Mouse (Mus musculus): ENCODE measurements around the gene Gxylt2. TPM values are rescaled to one million over a fixed set of nuclear protein-coding genes. Genes with fewer than 3 reads are reported as not detected.

Gxylt2 gene
- polyA plus RNA-seq, 1 experiment from 2014 or later, result 1.1 TPM

- Histone ChIP-seq H3K27ac (ENCODE audit: low read depth, low read length) (no peak overlapping the region), H3K4me2 (ENCODE audit: low read length) (no peak overlapping the region), H3K4me3 (ENCODE audit: low read length) (no peak overlapping the region), H3K9ac (ENCODE audit: low read depth, low read length) (no peak overlapping the region), H3K9me3 (ENCODE audit: control insufficient read depth, low read length) (no peaks in the 10 kb centered on the region), H3K27me3 (replicated peaks; ENCODE audit: control insufficient read depth, insufficient read depth, low read length) (no peaks in the 10 kb centered on the region), H3K4me1 (ENCODE audit: control insufficient read depth, insufficient read depth, low read depth, low read length) (no peaks in the 10 kb centered on the region), H3K36me3 (ENCODE audit: control insufficient read depth, insufficient read depth, low read length) (no peaks in the 10 kb centered on the region)
- no peak for ATAC-seq
- WGBS, result 57% methylated on average over 9 of the region's 9 CpGs
Observed at GRCm38 (mm10) chr6:100731996-100732375, 27.5 kb downstream of the Gxylt2 start.

GRCm38 (mm10) chr6:100732376-100733021 lies 28.0 kb downstream of the Gxylt2 start:
- WGBS, result 48% methylated on average over 12 of the region's 12 CpGs

GRCm38 (mm10) chr6:100733218-100733617 lies 28.7 kb downstream of the Gxylt2 start:
- Histone ChIP-seq H3K36me3 (ENCODE audit: control insufficient read depth, insufficient read depth, low read length) (no peaks in the 10 kb centered on the region), H3K27me3 (replicated peaks; ENCODE audit: control insufficient read depth, insufficient read depth, low read length) (no peaks in the 10 kb centered on the region), H3K27ac (ENCODE audit: low read depth, low read length) (no peak overlapping the region), H3K4me1 (ENCODE audit: control insufficient read depth, insufficient read depth, low read depth, low read length) (no peaks in the 10 kb centered on the region), H3K9ac (ENCODE audit: low read depth, low read length) (no peak overlapping the region), H3K4me2 (ENCODE audit: low read length) (no peak overlapping the region), H3K4me3 (ENCODE audit: low read length) (no peak overlapping the region), H3K9me3 (ENCODE audit: control insufficient read depth, low read length) (no peaks in the 10 kb centered on the region)
- ATAC-seq, result no peak
- WGBS, result 93% methylated on average over 10 of the region's 10 CpGs

More at GRCm38 (mm10) chr6:100732376-100733021, 28.0 kb downstream of the Gxylt2 start:
- Histone ChIP-seq H3K4me3 (ENCODE audit: low read length) (no peak overlapping the region), H3K4me1 (ENCODE audit: control insufficient read depth, insufficient read depth, low read depth, low read length) (no peaks in the 10 kb centered on the region), H3K9me3 (ENCODE audit: control insufficient read depth, low read length) (no peaks in the 10 kb centered on the region), H3K9ac (ENCODE audit: low read depth, low read length) (no peak overlapping the region), H3K36me3 (ENCODE audit: control insufficient read depth, insufficient read depth, low read length) (no peaks in the 10 kb centered on the region), H3K27me3 (replicated peaks; ENCODE audit: control insufficient read depth, insufficient read depth, low read length) (no peaks in the 10 kb centered on the region), H3K27ac (ENCODE audit: low read depth, low read length) (no peak overlapping the region), H3K4me2 (ENCODE audit: low read length) (no peak overlapping the region)
- peak; percentile 52; the same call in 1 of the 2 replicates for ATAC-seq

GRCm38 (mm10) chr6:100734321-100734720 lies 29.8 kb downstream of the Gxylt2 start:
- no peak overlapping the region for H3K9ac ChIP-seq (ENCODE audit: low read depth, low read length)
- WGBS, result 89% methylated on average over 6 of the region's 6 CpGs
- no peaks in the 10 kb centered on the region for H3K27me3 ChIP-seq (replicated peaks; ENCODE audit: control insufficient read depth, insufficient read depth, low read length)
- no peaks in the 10 kb centered on the region for H3K36me3 ChIP-seq (ENCODE audit: control insufficient read depth, insufficient read depth, low read length)
- no peaks in the 10 kb centered on the region for H3K4me1 ChIP-seq (ENCODE audit: control insufficient read depth, insufficient read depth, low read depth, low read length)
- ATAC-seq, result no peak
- H3K4me2 ChIP-seq (ENCODE audit: low read length), result no peak overlapping the region
- no peaks in the 10 kb centered on the region for H3K9me3 ChIP-seq (ENCODE audit: control insufficient read depth, low read length)
- no peak overlapping the region for H3K27ac ChIP-seq (ENCODE audit: low read depth, low read length)
- H3K4me3 ChIP-seq (ENCODE audit: low read length), result no peak overlapping the region

DNA sequence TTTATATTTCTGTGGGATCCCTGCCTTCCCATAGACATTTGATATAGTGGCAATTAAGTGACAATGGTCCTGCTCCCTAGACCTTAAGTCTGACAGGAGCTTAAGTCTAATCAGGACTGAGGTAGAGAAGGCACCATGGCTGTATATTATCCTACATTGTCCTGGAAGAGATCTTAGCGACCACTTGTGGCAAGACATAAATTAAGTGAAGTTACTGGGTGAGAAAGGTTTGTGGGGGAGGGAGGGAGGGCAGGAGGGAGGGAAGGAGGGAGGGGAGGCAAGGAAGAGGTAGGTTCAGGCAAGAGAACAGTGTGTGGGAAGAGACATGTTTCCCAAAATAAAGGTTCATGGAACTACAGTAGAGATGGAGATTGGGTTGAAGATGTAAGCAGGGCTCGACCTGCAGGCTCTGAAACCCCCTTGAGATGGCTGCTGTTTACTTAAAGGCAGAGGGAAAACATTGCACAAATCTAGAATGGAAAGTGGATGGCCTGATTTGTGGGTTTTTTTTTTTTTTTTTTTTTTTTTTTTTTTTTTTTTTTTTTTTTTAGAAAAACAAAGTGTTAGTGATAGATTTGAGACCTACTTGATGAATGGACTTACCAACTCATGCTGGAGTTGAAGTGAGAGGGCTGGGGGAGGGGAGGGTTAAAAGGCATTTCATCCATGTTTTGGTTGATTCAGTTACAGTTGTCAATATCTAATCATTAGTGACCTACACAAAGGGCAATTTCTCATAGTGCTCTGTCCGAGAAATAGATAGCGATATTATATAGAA lies 54.1 kb downstream of the Gxylt2 start:
- Histone ChIP-seq H3K36me3 (ENCODE audit: control insufficient read depth, insufficient read depth, low read length) (no peaks in the 10 kb centered on the region), H3K9ac (ENCODE audit: low read depth, low read length) (no peak overlapping the region), H3K9me3 (ENCODE audit: control insufficient read depth, low read length) (no peaks in the 10 kb centered on the region), H3K4me2 (ENCODE audit: low read length) (no peak overlapping the region), H3K4me3 (ENCODE audit: low read length) (no peak overlapping the region), H3K27ac (ENCODE audit: low read depth, low read length) (no peak overlapping the region), H3K4me1 (ENCODE audit: control insufficient read depth, insufficient read depth, low read depth, low read length) (no peaks in the 10 kb centered on the region), H3K27me3 (replicated peaks; ENCODE audit: control insufficient read depth, insufficient read depth, low read length) (no peaks in the 10 kb centered on the region)
- 76% methylated on average over 4 of the region's 4 CpGs for WGBS
- no peak for ATAC-seq

DNA sequence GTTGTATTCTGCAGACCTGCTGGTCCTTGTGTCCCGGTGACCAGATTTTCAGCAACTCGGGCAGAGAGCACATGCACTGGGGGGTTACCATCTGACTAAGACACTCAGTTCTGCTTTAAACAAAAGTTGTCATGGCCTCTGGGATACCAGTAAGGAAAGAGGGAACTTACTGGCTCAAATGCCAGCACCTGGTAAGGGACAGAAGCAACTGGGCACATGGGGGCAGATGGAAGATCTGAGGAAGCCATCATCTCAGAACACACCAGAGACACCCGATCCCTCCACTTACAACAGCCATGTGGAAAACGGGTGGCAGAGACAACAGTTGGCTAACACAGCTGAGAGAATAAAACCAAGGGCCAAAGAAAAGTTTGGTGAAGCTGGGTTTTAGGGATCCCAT lies 63.2 kb downstream of the Gxylt2 start:
- ATAC-seq, result no peak
- Histone ChIP-seq H3K4me3 (ENCODE audit: low read length) (no peak overlapping the region), H3K4me1 (ENCODE audit: control insufficient read depth, insufficient read depth, low read depth, low read length) (no peaks in the 10 kb centered on the region), H3K4me2 (ENCODE audit: low read length) (no peak overlapping the region), H3K27me3 (replicated peaks; ENCODE audit: control insufficient read depth, insufficient read depth, low read length) (no peaks in the 10 kb centered on the region), H3K9me3 (ENCODE audit: control insufficient read depth, low read length) (no peaks in the 10 kb centered on the region), H3K27ac (ENCODE audit: low read depth, low read length) (no peak overlapping the region), H3K9ac (ENCODE audit: low read depth, low read length) (no peak overlapping the region), H3K36me3 (ENCODE audit: control insufficient read depth, insufficient read depth, low read length) (no peaks in the 10 kb centered on the region)
- 91% methylated on average over 4 of the region's 4 CpGs for WGBS

DNA sequence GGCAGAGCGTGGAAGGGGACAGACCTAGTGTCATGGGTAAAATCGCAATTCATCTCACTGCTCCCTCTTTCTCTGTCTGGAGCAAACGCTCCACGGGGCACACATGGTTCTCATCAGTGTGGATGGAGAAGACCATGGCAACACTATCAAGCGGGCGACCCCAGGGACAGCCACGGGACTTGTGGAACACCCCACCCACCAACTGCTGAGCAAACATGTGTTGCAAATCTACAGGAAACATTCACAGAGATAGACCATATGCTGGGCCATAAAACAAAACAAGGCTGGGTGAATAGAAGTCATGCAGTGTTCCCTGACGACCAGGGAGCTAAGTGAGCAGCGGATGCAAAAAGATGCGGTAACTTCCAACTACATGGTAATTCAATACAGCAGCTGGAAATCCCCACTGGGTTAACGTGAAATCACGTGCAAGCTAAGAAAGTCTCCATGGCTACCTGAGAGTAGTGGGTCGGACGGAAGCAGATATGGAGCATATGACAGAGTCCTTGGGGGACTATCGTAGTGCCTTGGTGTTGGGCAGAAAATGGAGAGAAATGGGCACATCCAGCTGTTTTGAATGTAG lies 71.5 kb downstream of the Gxylt2 start:
- Histone ChIP-seq H3K27me3 (replicated peaks; ENCODE audit: control insufficient read depth, insufficient read depth, low read length) (no peaks in the 10 kb centered on the region), H3K9ac (ENCODE audit: low read depth, low read length) (no peak overlapping the region), H3K27ac (ENCODE audit: low read depth, low read length) (no peak overlapping the region), H3K4me1 (ENCODE audit: control insufficient read depth, insufficient read depth, low read depth, low read length) (no peaks in the 10 kb centered on the region), H3K36me3 (ENCODE audit: control insufficient read depth, insufficient read depth, low read length) (no peaks in the 10 kb centered on the region), H3K9me3 (ENCODE audit: control insufficient read depth, low read length) (no peaks in the 10 kb centered on the region), H3K4me3 (ENCODE audit: low read length) (no peak overlapping the region), H3K4me2 (ENCODE audit: low read length) (no peak overlapping the region)
- no peak for ATAC-seq
- 64% methylated on average over 15 of the region's 15 CpGs for whole genome bisulfite sequencing

DNA sequence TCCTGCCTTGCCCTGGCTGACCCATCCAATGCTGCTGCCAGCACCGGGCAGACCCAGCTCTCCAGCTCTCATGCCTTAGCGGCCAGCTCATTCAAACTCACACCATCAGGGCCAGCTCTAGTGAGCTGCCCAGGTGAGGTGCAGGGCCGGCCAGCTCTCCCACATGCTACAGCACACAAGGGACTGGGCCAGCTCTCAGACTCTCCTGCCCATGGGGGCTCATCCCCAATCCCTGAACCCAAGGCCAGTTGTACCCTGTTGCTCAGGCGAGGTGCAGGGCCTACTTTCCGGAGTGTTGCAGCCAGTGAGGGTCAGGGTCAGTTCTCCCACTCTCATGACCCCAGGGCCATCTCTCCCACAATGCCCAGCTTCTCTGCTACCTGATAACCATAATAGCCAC lies 74.1 kb downstream of the Gxylt2 start:
- H3K4me1 ChIP-seq (ENCODE audit: control insufficient read depth, insufficient read depth, low read depth, low read length), result no peaks in the 10 kb centered on the region
- H3K9me3 ChIP-seq (ENCODE audit: control insufficient read depth, low read length), result no peaks in the 10 kb centered on the region
- no peak overlapping the region for H3K4me3 ChIP-seq (ENCODE audit: low read length)
- H3K36me3 ChIP-seq (ENCODE audit: control insufficient read depth, insufficient read depth, low read length), result no peaks in the 10 kb centered on the region
- H3K27me3 ChIP-seq (replicated peaks; ENCODE audit: control insufficient read depth, insufficient read depth, low read length), result no peaks in the 10 kb centered on the region
- no peak overlapping the region for H3K4me2 ChIP-seq (ENCODE audit: low read length)
- ATAC-seq, result no peak
- H3K9ac ChIP-seq (ENCODE audit: low read depth, low read length), result no peak overlapping the region
- 85% methylated on average over 5 of the region's 5 CpGs for WGBS
- H3K27ac ChIP-seq (ENCODE audit: low read depth, low read length), result no peak overlapping the region

DNA sequence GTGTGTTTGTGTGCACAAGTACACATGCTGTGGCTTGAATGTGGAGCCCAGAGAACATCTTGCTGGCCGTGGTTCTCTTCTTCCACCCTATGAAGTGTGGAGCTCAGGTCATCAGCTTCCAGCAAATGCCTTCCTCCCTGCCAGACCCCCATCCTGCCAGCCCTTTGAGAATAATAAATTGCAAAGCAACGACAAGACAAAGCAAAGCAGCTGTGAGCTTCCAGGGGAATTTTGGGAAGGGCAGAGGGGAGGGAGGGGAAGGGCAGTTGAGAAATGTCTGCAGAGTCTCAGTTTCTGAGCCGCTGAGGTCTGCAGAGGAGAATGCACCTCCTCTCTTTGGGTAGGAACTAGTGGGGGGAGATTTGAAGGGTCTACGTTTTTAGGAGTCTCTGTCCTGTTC lies 75.9 kb downstream of the Gxylt2 start:
- 26% methylated on average over 4 of the region's 4 CpGs for WGBS
- H3K27me3 ChIP-seq (replicated peaks; ENCODE audit: control insufficient read depth, insufficient read depth, low read length), result no peaks in the 10 kb centered on the region
- no peak overlapping the region for H3K4me2 ChIP-seq (ENCODE audit: low read length)
- no peak overlapping the region for H3K4me3 ChIP-seq (ENCODE audit: low read length)
- ATAC-seq, result no peak
- peaks cover 3% of the 10 kb centered on the region; the same call in 1 of the 2 replicates for H3K9me3 ChIP-seq (ENCODE audit: control insufficient read depth, low read length)
- H3K9ac ChIP-seq (ENCODE audit: low read depth, low read length), result no peak overlapping the region
- H3K27ac ChIP-seq (ENCODE audit: low read depth, low read length), result no peak overlapping the region
- H3K4me1 ChIP-seq (ENCODE audit: control insufficient read depth, insufficient read depth, low read depth, low read length), result no peaks in the 10 kb centered on the region
- H3K36me3 ChIP-seq (ENCODE audit: control insufficient read depth, insufficient read depth, low read length), result no peaks in the 10 kb centered on the region
